Mouse (Mus musculus) lung, postnatal 0 days (tissue): Measurements from ENCODE around the gene Ceacam1.
"Not testable (repeated sequence)": the region's sequence is repeated elsewhere in the genome, so short reads cannot be mapped to it uniquely, and the experiment has no call there.

ENCODE experiments used
- CTCF ChIP-seq: IDR thresholded peaks from 2 replicates; pipeline ENCODE4 v1.5.1; 2016; ENCODE audit warnings: antibody characterized with exemption, mild to moderate bottlenecking
- EP300 ChIP-seq: IDR thresholded peaks from 2 replicates; pipeline ENCODE4 v1.6.1; 2016; ENCODE audit warnings: antibody characterized with exemption, mild to moderate bottlenecking, control low read depth

DNA sequence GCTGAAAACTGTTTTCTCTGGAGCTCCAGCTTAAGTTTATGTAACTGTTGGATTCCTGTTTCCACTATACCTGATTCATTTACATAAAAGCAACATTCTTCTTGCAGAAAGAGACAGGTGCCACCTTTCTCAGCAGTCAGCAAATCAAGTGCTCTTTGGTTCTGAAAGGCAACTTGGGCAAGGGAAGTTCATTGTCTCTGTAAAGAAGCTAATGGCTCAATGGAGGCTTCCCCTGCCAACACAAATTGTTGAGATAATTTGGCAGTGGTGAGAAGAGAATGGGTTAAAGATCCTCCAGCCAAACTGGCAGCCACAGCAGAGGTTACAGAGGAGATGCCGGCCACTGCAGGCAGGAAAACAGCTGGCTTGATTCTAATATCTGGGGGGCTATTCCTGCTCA is 13.3 kb upstream of the Ceacam1 start:
- TF ChIP-seq EP300, CTCF: not testable (repeated sequence)
